Mouse (Mus musculus): ENCODE data around the gene Nlrp3.
"Not testable (repeated sequence)": the region's sequence is repeated elsewhere in the genome, so short reads cannot be mapped to it uniquely, and the experiment has no call there.

DNA sequence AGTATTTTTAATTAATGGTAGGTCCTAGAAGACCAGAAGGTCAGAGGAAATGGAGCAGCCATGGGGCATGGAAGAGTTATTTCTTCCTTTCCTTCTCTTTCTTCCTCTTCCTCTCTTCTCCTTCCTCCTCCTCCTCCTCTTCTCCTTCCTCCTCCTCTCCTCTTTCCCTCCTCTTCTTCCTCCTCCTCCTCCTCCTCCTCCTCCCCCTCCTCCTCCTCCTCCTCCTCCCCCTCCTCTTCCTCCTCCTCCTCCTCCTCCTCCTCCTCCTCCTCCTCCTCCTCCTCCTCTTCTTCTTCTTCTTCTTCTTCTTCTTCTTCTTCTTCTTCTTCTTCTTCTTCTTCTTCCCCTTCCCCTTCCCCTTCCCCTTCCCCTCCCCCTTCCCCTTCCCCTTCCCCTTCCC, 34.8 kb downstream of the Nlrp3 start, which contains the start of gene Olfr222:
- TF ChIP-seq CTCF, EP300 (IDR thresholded peaks at IDR 0.05; ENCODE audit: low read depth): not testable (repeated sequence)

Measured in liver, embryonic 14.5 days (tissue).